Comparison of ENCODE assay signal across 19 mouse cellular contexts in genomic region chr14:45548118-45548517, GRCm38 (mm10). TPM values are rescaled to one million over a fixed set of nuclear protein-coding genes. Genes with fewer than 3 reads are reported as not detected.
A peak's percentile ranks its signal among the peaks of the same experiment; 100 is the strongest.
DNase-seq lines count a peak whose midpoint lies in the region; ATAC-seq and TF ChIP-seq lines count a peak whose summit lies in the region.
"Had no signal": no experiment of that assay in that cellular context is flagged by ENCODE, and none has a peak within 500 bp of the region (broad histone marks: within the 10 kb centered on the region; RNA-seq: fewer than 3 reads in every experiment).

No protein-coding gene starts in this region.

- no peak; the same call in none of the 2 replicates for TF ChIP-seq RAD21 in CH12.LX (IDR thresholded peaks at IDR 0.05; ENCODE audit: low read depth, low read length)

- no peak overlapping the region for H3K4me2 ChIP-seq in heart, postnatal 0 days (ENCODE audit: low read depth, low read length)
- H3K4me2 ChIP-seq in liver, postnatal 0 days (ENCODE audit: low read depth, low read length) = no peak overlapping the region
- no peak overlapping the region for H3K4me2 ChIP-seq in CH12.LX (ENCODE audit: insufficient read depth, low read depth, poor library complexity, severe bottlenecking)
- H3K4me2 ChIP-seq: embryonic facial prominence, embryonic 12.5 days; heart, embryonic 15.5 days; hindbrain, embryonic 14.5 days; limb, embryonic 13.5 days had no signal

- TF ChIP-seq POLR2A in CH12.LX (IDR thresholded peaks at IDR 0.05; ENCODE audit: low read depth, low read length) = no peak

- H3K27ac ChIP-seq in heart, postnatal 0 days (ENCODE audit: low read depth) = no peak overlapping the region
- no peak overlapping the region for H3K27ac ChIP-seq in liver, postnatal 0 days (ENCODE audit: low read depth)
- no peak overlapping the region for H3K27ac ChIP-seq in CH12.LX (ENCODE audit: insufficient read depth, low read depth)
- H3K27ac ChIP-seq: embryonic facial prominence, embryonic 12.5 days; heart, embryonic 15.5 days; hindbrain, embryonic 14.5 days; limb, embryonic 13.5 days; midbrain, embryonic 10.5 days had no signal

- no peaks in the 10 kb centered on the region for H3K27me3 ChIP-seq in heart, postnatal 0 days (ENCODE audit: control insufficient read depth, insufficient read depth, low read length)
- no peaks in the 10 kb centered on the region for H3K27me3 ChIP-seq in liver, postnatal 0 days (ENCODE audit: insufficient read depth, low read length)
- no peaks in the 10 kb centered on the region for H3K27me3 ChIP-seq in CH12.LX (replicated peaks)
- H3K27me3 ChIP-seq: embryonic facial prominence, embryonic 12.5 days; heart, embryonic 15.5 days; limb, embryonic 13.5 days had no signal

- ATAC-seq in heart, postnatal 0 days (ENCODE audit: insufficient read depth, low read depth) = no peak
- no peak for ATAC-seq in liver, postnatal 0 days

- no peaks in the 10 kb centered on the region for H3K79me2 ChIP-seq in CH12.LX (replicated peaks; ENCODE audit: control insufficient read depth, extremely low read depth, insufficient read depth, poor library complexity, severe bottlenecking)

- H3K9me3 ChIP-seq in heart, postnatal 0 days (replicated peaks; ENCODE audit: control insufficient read depth, low read length) = no peaks in the 10 kb centered on the region
- H3K9me3 ChIP-seq in liver, postnatal 0 days (ENCODE audit: low read length) = no peaks in the 10 kb centered on the region
- peaks cover 2% of the 10 kb centered on the region for H3K9me3 ChIP-seq in CH12.LX (replicated peaks; ENCODE audit: low read length)
- H3K9me3 ChIP-seq: embryonic facial prominence, embryonic 12.5 days; heart, embryonic 15.5 days; limb, embryonic 13.5 days; midbrain, embryonic 10.5 days had no signal

- DNase-seq in heart, postnatal 0 days (ENCODE audit: low spot score) = no peak
- DNase-seq in heart, postnatal 36 days = no peak
- no peak for DNase-seq in liver, postnatal 0 days
- DNase-seq in liver (no peak), CH12.LX (ENCODE audit: extremely low read depth) (no peak), R1 (ENCODE audit: low read depth, low spot score) (peak; percentile 88)
- no peak for DNase-seq in spleen, postnatal 36 days (ENCODE audit: low spot score in 2 of 2)
- DNase-seq in left cerebral cortex, adult 8-10 months (ENCODE audit: low spot score in 2 of 2) = no peak
- DNase-seq: cerebellum, adult 11-12 months; heart, adult 11 months; kidney, adult 18-20 months; right cerebral cortex, adult 18-20 months; thymus, postnatal 36 days had no signal

- no peak overlapping the region for H3K4me3 ChIP-seq in heart, postnatal 0 days (ENCODE audit: low read depth, low read length)
- H3K4me3 ChIP-seq in liver, postnatal 0 days (ENCODE audit: low read depth, low read length) = no peak overlapping the region
- no peak overlapping the region for H3K4me3 ChIP-seq in CH12.LX (replicated peaks in 1 of 3; ENCODE audit: low read depth in 2 of 3, low read length in 2 of 3, poor library complexity in 1 of 3)
- H3K4me3 ChIP-seq: embryonic facial prominence, embryonic 12.5 days; heart, embryonic 15.5 days; limb, embryonic 13.5 days; midbrain, embryonic 10.5 days had no signal

- in situ Hi-C loops in CH12.LX (cut with MboI; ENCODE audit: low pct_ligation_motif_present, low pct_unique_long_range_greater_than_20kb, low sequenced_read_pairs) = no loop called here

- no peaks in the 10 kb centered on the region for H3K36me3 ChIP-seq in heart, postnatal 0 days (replicated peaks; ENCODE audit: control insufficient read depth, insufficient read depth, low read length)
- no peaks in the 10 kb centered on the region for H3K36me3 ChIP-seq in liver, postnatal 0 days (replicated peaks; ENCODE audit: insufficient read depth, low read length)
- H3K36me3 ChIP-seq in CH12.LX (replicated peaks in 1 of 2; ENCODE audit: control insufficient read depth in 1 of 2, insufficient read depth in 1 of 2, low read length in 1 of 2) = peaks cover 0 to 2% of the 10 kb centered on the region in 2 experiments
- H3K36me3 ChIP-seq: embryonic facial prominence, embryonic 12.5 days; heart, embryonic 15.5 days; limb, embryonic 13.5 days; midbrain, embryonic 10.5 days had no signal

- peak; percentile 31; the same call in 1 of the 2 replicates for TF ChIP-seq CTCF in heart, postnatal 0 days (IDR thresholded peaks at IDR 0.05; ENCODE audit: low read depth)
- TF ChIP-seq CTCF in liver, postnatal 0 days (IDR thresholded peaks at IDR 0.05; ENCODE audit: low read depth) = peak; percentile 48
- TF ChIP-seq CTCF in CH12.LX (conservative IDR thresholded peaks at IDR 0.05 in 1 of 2, IDR thresholded peaks at IDR 0.05 in 1 of 2; ENCODE audit: low read depth in 2 of 2, low read length in 2 of 2) = peak; percentile 7 to 74; a peak in 2 of 4 replicates

- TF ChIP-seq EP300 in heart, postnatal 0 days (IDR thresholded peaks at IDR 0.05; ENCODE audit: low read depth) = no peak
- no peak for TF ChIP-seq EP300 in liver, postnatal 0 days (IDR thresholded peaks at IDR 0.05; ENCODE audit: low read depth)
- TF ChIP-seq EP300 in CH12.LX (IDR thresholded peaks at IDR 0.05; ENCODE audit: low read length) = no peak

- 80% methylated on average over 3 of the region's 3 CpGs for WGBS in heart, postnatal 0 days
- 67% methylated on average over 3 of the region's 3 CpGs for WGBS in liver, postnatal 0 days (ENCODE audit: insufficient replicate concordance)

- no peaks in the 10 kb centered on the region for H3K4me1 ChIP-seq in heart, postnatal 0 days (ENCODE audit: control insufficient read depth, insufficient read depth)
- peaks cover 3% of the 10 kb centered on the region for H3K4me1 ChIP-seq in liver, postnatal 0 days (ENCODE audit: insufficient read depth)
- H3K4me1 ChIP-seq in CH12.LX (ENCODE audit: control insufficient read depth in 1 of 2, insufficient read depth in 2 of 2) = peaks cover 10 to 11% of the 10 kb centered on the region in 2 experiments
- H3K4me1 ChIP-seq: embryonic facial prominence, embryonic 12.5 days; limb, embryonic 13.5 days; midbrain, embryonic 10.5 days had no signal

- no peak overlapping the region for H3K9ac ChIP-seq in heart, postnatal 0 days (replicated peaks; ENCODE audit: low read depth, low read length)
- no peak overlapping the region for H3K9ac ChIP-seq in liver, postnatal 0 days (replicated peaks)
- no peak overlapping the region for H3K9ac ChIP-seq in CH12.LX (ENCODE audit: insufficient read depth, low read depth)
- H3K9ac ChIP-seq: embryonic facial prominence, embryonic 12.5 days; heart, embryonic 15.5 days; hindbrain, embryonic 14.5 days; limb, embryonic 13.5 days had no signal

- dilution Hi-C loops in CH12.LX (cut with MboI; ENCODE audit: extremely low pct_ligation_motif_present, extremely low pct_unique_long_range_greater_than_20kb, low sequenced_read_pairs) = no loop called here

- intact Hi-C loops in heart, postnatal 36 days (cut with DNase I) = no loop called here

TF ChIP-seq in CH12.LX, 34 proteins besides CTCF, POLR2A, EP300 and RAD21:
- no peak for TF ChIP-seq MYC (IDR thresholded peaks at IDR 0.05; ENCODE audit: low read depth, low read length)
- no peak for TF ChIP-seq MAFK (IDR thresholded peaks at IDR 0.05; ENCODE audit: insufficient replicate concordance, low read length)
- no peak for TF ChIP-seq USF1 (IDR thresholded peaks at IDR 0.05; ENCODE audit: low read depth, low read length)
- TF ChIP-seq SIN3A (IDR thresholded peaks at IDR 0.05; ENCODE audit: low read length) = no peak

RNA-seq across cellular contexts. Expression of gene Fermt2, which starts 18.2 kb away (rescaled TPM):
- 119 TPM in 2 replicates for total RNA-seq in heart, postnatal 0 days (2014; rRNA removed; ENCODE audit: low replicate concordance)
- 211 and 221 TPM in 2 replicates for polyA plus RNA-seq in heart, postnatal 0 days (2015; fragmentation: Nextera tagmentation; extraction: Ambion mirVana)
- total RNA-seq in heart, postnatal 36 days (2021) = 100 to 1,000 TPM; 272 to 292 TPM
- 76.8 and 90.8 TPM in 2 replicates for polyA plus RNA-seq in liver, postnatal 0 days (2015; fragmentation: Nextera tagmentation; extraction: Ambion mirVana)
- total RNA-seq in CH12.LX (2012; rRNA removed) (not detected in 2 replicates), CH12.LX (2014; rRNA removed) (not detected in 2 replicates)
- polyA plus RNA-seq in CH12.LX (2012; ENCODE audit: insufficient read length, low read depth) = 0.25 and 0.41 TPM in 2 replicates
- total RNA-seq in left cerebral cortex, adult 8-10 months (2022) = 100 to 1,000 TPM in 2 of 4 experiments, 10 to 100 TPM in 2; 88.5 to 113 (median 101) TPM
- total RNA-seq: neutrophil, adult 5-6 weeks had no signal

Comparison
In these comparisons a context has a peak if more than half of its experiments do, and no peak if none do; other contexts are left out.
1. RNA of gene Fermt2, which starts 18.2 kb away (total RNA-seq): 272 to 292 TPM in heart, postnatal 36 days, 119 TPM in heart, postnatal 0 days and 88.5 to 113 TPM in left cerebral cortex, adult 8-10 months; not detected in CH12.LX; every median in the first group is over 10 times any median in the second.
2. Peak in every context shown above with its lines, with median percentiles within 50 percentile points of each other: CTCF ChIP-seq.